Mouse (Mus musculus) limb, embryonic 15.5 days (tissue): ENCODE results near the gene Psat1. TPM values are rescaled to one million over a fixed set of nuclear protein-coding genes. Genes with fewer than 3 reads are reported as not detected.
A peak's percentile ranks its signal among the peaks of the same experiment; 100 is the strongest.

Experiments
- ATAC-seq: fragments of 200-750 bp; cut with Nextera tagmentation; 2 replicates; pipeline ENCODE4 v1.8.0; 2017; ENCODE audit warnings: low read depth, moderate TSS enrichment; ENCODE audit not compliant: insufficient number of reproducible peaks, low FRiP score, low TSS enrichment
- H3K27ac ChIP-seq: fragments of 300-500 bp; sonication (generic); 2 replicates; pipeline ENCODE4 v1.5.1; 2015; ENCODE audit warnings: moderate library complexity, mild to moderate bottlenecking, inconsistent platforms
- H3K27me3 ChIP-seq: fragments of 300-500 bp; sonication (generic); 2 replicates; pipeline ENCODE4 v1.6.1; 2015; ENCODE audit warnings: inconsistent platforms
- H3K36me3 ChIP-seq: fragments of 300-500 bp; sonication (generic); 2 replicates; pipeline ENCODE4 v1.6.1; 2015; ENCODE audit warnings: inconsistent platforms
- H3K4me1 ChIP-seq: fragments of 300-500 bp; sonication (generic); 2 replicates; pipeline ENCODE4 v1.6.1; 2015; ENCODE audit warnings: inconsistent platforms
- H3K4me2 ChIP-seq: fragments of 300-500 bp; sonication (generic); 2 replicates; pipeline ENCODE4 v1.6.1; 2015; ENCODE audit warnings: mild to moderate bottlenecking, inconsistent platforms
- H3K4me3 ChIP-seq: fragments of 300-500 bp; sonication (generic); 2 replicates; pipeline ENCODE4 v1.5.1; 2015; ENCODE audit warnings: mild to moderate bottlenecking, inconsistent platforms
- H3K9ac ChIP-seq: fragments of 300-500 bp; sonication (generic); 2 replicates; pipeline ENCODE4 v1.6.1; 2015; ENCODE audit warnings: inconsistent platforms
- H3K9me3 ChIP-seq: fragments of 300-500 bp; sonication (generic); 2 replicates; pipeline ENCODE4 v1.6.1; 2016; ENCODE audit warnings: inconsistent platforms
- WGBS: fragments of 180-500 bp; shearing (Covaris S2); methylation state at CpG from one replicate; pipeline ENCODE4 v1.1.7; 2015; 5-methylcytosine and 5-hydroxymethylcytosine counted together
- polyA plus RNA-seq: library from polyadenylated mRNA; unstranded; fragments of >200 nt; fragmentation: Nextera tagmentation; extraction: Ambion mirVana; gene quantifications from 2 replicates; pipeline ENCODE4 v1.2.1, GENCODE M21; 2015

Psat1 gene
- polyA plus RNA-seq: 151 and 153 TPM in 2 replicates

DNA sequence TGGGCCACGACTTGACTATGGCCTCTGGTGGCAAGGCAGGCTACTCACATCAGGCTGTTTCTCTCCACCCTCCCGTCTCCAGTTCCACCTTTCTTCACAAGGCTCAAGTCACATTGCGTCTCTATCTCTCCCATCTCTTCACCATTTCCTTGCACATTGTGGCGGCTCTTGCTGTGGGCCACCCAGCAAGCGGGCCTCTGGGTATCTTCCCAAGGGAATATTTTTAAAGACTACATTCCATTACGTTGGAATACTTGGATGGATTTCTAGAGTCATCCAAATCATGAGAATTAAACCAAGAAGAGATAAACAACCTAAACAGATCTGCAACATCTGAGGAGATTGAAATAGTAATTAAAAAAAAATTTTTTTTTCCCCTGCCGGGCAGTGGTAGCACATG is at the start of gene Psat1:
Gene Psat1, minus strand, starts transcription at position 101 of the 400 bp plus-strand sequence.
- Histone ChIP-seq H3K4me3 (no peak within 1 kb of the TSS), H3K27ac (peak within 1 kb of the TSS; percentile 63), H3K27me3 (no peaks in the 10 kb centered on the region), H3K9ac (no peak within 1 kb of the TSS), H3K36me3 (no peaks in the 10 kb centered on the region), H3K4me2 (no peak within 1 kb of the TSS), H3K4me1 (peaks cover 3% of the 10 kb centered on the region; the same call in 1 of the 2 replicates), H3K9me3 (no peaks in the 10 kb centered on the region)
- WGBS: 77% methylated on average over 7 of the region's 7 CpGs
- no peak for ATAC-seq

DNA sequence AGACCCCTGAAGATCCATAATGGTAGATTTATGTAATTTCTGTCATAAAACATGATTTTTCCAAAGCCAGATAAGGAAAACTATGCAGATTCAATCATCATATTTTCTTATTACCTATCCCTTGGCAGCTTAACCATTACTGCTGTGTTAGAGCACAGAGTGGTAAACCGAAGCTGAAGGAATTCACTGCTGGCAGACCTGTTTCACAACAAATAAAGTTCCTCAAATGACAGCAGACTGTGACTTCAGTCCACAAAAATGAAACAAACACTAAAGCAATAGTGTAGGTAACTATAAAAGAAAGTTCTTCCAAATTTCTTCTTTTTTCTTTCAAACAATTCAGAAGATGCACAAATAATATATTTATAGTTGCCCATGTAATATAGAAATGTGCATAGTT is 43.0 kb upstream of the Psat1 start:
- Histone ChIP-seq H3K4me1 (peaks cover 2% of the 10 kb centered on the region; the same call in 1 of the 2 replicates), H3K9me3 (no peaks in the 10 kb centered on the region), H3K27ac (no peak overlapping the region), H3K9ac (no peak overlapping the region), H3K36me3 (0 out of 2 replicates have a peak, but pooled peaks cover 5% of the 10 kb centered on the region), H3K4me2 (no peak overlapping the region), H3K4me3 (no peak overlapping the region), H3K27me3 (no peaks in the 10 kb centered on the region)
- ATAC-seq: no peak
- WGBS: 78% methylated on average over 1 of the region's 1 CpGs

DNA sequence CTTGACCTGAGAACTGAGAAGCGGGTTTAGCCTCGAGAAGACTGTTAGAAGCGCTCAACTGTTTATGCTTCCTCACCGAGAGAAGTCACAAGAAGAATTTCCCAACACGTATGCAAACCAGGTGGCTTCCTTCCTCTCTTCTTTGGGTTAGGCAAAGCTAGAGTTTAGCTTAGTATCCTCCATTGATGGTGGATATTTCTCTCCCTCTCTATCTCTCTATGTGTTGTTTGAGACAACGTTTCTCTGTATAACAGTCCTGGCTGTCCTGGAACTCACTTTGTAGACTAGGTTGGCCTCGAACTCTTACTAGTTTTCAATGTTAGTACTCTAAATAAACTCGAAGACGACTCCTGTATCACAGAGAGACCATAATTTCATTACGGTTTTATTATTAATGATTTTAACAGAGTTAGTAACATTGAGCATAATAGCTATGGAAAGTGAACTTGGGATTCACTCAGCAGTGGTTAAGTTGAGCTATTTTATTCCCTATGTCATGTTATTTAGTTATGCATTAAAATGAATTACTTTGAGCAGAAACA is 38.1 kb upstream of the Psat1 start:
- H3K9ac ChIP-seq: peak overlapping the region; percentile 73; the same call in 1 of the 2 replicates
- peak overlapping the region; percentile 83 for H3K4me3 ChIP-seq
- peak overlapping the region; percentile 83 for H3K4me2 ChIP-seq
- no peaks in the 10 kb centered on the region for H3K9me3 ChIP-seq
- no peak for ATAC-seq
- H3K27ac ChIP-seq: no peak overlapping the region
- 27% methylated on average over 10 of the region's 10 CpGs for WGBS
- H3K36me3 ChIP-seq: 0 out of 2 replicates have a peak, but pooled peaks cover 2% of the 10 kb centered on the region
- H3K27me3 ChIP-seq: no peaks in the 10 kb centered on the region
- peaks cover 7% of the 10 kb centered on the region; the same call in 1 of the 2 replicates for H3K4me1 ChIP-seq

DNA sequence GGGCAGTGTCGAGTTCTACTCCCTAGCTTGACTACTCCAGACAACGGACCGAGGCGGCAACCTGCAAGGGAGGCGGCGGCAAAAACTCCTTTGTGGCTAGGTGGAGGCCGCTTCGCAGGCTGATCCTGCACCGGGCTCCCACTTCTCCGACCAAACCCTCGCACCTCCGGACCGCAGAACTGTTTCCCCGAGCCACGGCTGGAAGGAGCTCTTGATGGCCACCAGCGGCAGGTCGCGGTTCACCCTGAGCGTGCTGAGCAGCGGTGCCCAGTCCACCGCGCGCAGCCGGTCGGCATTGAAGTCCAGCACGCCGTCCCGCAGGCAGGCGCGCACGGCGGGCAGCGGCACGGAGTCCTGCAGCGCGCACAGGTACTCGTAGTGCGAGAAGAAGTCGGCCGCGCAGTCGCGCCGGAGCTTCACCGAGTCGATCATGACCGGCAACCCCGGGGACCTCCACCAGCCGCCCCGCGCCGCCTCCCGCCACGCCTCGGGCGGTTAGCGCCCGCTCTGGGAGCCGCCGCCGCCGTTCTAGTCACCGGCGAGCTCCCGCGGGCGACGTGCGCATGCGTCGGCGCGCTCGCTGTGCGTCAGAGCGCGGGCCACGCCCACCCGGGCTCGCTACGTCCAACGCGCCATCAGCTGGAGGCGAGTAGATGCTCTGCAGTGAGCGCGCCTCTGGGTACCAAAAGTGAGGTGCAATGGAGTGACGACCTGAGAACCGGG is 37.5 kb upstream of the Psat1 start, which contains the start of gene Cep78:
Gene Cep78, minus strand, starts transcription at position 541 of the 723 bp plus-strand sequence.
- peak within 1 kb of the TSS; percentile 83 for H3K4me2 ChIP-seq
- peak; percentile 79 for ATAC-seq

DNA sequence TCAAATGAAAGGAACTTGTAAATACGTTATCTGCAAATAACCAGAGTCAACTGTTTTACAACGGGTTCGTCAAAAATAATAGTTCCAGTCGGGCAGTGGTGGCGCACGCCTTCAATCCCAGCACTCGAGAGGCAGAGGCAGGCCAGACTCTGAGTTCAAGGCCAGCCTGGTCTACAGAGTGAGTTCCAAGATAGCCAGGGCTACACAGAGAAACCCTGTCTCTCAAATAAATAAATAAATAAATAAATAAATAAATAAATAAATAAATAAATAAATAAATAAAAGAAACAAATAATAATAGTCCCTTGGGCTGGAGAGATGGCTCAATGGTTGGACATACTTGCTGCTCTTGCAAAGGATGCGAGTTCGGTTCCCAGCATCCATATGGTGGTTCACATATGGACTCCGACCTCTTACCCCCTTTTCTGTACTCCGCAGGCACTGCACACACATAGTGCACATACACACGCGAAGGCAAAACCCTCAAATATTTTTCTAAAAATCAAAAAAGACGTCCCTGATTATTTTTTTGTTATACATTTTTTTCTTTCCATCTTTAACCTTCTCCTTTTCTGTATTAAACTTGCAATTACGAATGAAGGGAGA is 36.7 kb upstream of the Psat1 start:
- H3K4me3 ChIP-seq: peak overlapping the region; percentile 83
- peak overlapping the region; percentile 83 for H3K4me2 ChIP-seq
- H3K9me3 ChIP-seq: no peaks in the 10 kb centered on the region
- 0 out of 2 replicates have a peak, but pooled peaks cover 3% of the 10 kb centered on the region for H3K36me3 ChIP-seq
- ATAC-seq: no peak
- H3K9ac ChIP-seq: peak overlapping the region; percentile 73; the same call in 1 of the 2 replicates
- no peaks in the 10 kb centered on the region for H3K27me3 ChIP-seq
- peaks cover 7% of the 10 kb centered on the region; the same call in 1 of the 2 replicates for H3K4me1 ChIP-seq
- 46% methylated on average over 15 of the region's 15 CpGs for WGBS
- H3K27ac ChIP-seq: peak overlapping the region; percentile 89

More for the DNA sequence above, 37.5 kb upstream of the Psat1 start, which contains the start of gene Cep78:
- H3K9me3 ChIP-seq: no peaks in the 10 kb centered on the region
- under 1% methylated on average over 88 of the region's 88 CpGs for WGBS
- peak within 1 kb of the TSS; percentile 73 for H3K9ac ChIP-seq
- peak within 1 kb of the TSS; percentile 83 for H3K4me3 ChIP-seq
- peak within 1 kb of the TSS; percentile 89 for H3K27ac ChIP-seq
- no peaks in the 10 kb centered on the region for H3K27me3 ChIP-seq
- H3K36me3 ChIP-seq: 0 out of 2 replicates have a peak, but pooled peaks cover 2% of the 10 kb centered on the region
- peaks cover 7% of the 10 kb centered on the region; the same call in 1 of the 2 replicates for H3K4me1 ChIP-seq

DNA sequence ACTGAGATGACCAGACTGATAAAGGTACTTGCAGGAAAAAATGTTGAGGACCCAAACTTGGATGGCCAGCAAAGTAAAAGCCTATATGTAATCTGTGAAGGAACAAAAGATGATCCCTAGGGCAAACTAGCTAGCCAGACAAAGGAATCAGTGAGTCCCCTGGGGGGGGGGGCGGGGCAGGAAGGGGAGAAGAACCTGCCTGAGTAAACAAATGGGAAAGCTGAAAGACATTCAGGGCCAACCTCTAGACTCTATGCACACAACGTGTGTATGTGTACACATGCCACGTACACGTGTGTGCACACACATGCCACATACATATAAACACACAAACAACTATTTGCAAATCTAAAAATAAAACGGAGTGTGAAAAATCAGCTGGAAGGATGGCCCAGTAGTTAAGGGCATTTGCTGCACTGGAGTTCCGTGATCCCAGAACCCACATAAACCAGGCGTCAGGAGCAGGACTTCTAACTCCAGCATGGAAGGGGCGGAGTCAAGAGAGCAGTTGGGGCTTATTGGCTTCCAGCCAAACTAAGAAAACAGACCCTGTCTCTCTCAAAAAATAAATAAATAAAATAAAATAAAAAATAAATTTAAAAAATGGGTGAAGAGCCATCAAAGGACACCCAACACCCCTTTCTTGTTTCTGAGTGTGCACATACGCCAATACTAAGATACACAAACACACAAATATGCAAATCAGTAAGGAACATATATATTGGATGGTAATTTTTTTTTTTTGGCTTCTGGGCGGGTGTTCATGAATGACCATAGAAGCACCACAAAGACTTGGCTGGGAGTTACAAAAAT is 36.0 kb upstream of the Psat1 start:
- no peaks in the 10 kb centered on the region for H3K27me3 ChIP-seq
- no peak overlapping the region for H3K4me2 ChIP-seq
- no peak overlapping the region for H3K4me3 ChIP-seq
- H3K36me3 ChIP-seq: 0 out of 2 replicates have a peak, but pooled peaks cover 5% of the 10 kb centered on the region
- H3K4me1 ChIP-seq: peaks cover 7% of the 10 kb centered on the region; the same call in 1 of the 2 replicates
- WGBS: 54% methylated on average over 9 of the region's 10 CpGs
- ATAC-seq: no peak
- H3K27ac ChIP-seq: no peak overlapping the region
- H3K9ac ChIP-seq: no peak overlapping the region
- no peaks in the 10 kb centered on the region for H3K9me3 ChIP-seq

DNA sequence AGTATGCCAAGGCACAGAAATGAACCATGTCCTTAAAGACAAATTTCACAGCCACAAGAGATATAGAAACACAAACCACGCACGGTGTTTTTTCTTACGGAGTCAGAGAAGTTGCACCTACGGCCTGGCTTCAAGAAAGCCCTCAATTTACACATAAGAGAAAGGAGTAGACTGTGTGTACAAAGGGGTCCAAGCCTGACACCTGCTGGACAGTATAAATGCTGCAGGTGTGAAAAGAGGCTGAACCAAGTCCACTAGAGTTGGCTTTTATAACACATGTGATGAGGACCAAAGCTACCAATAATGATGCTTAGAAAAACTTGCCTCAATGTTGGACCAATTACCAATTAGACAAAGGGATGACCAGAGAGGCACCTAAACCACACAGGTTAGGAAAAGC is 34.7 kb upstream of the Psat1 start:
- peaks cover 13% of the 10 kb centered on the region; the same call in 1 of the 2 replicates for H3K36me3 ChIP-seq
- ATAC-seq: no peak

DNA sequence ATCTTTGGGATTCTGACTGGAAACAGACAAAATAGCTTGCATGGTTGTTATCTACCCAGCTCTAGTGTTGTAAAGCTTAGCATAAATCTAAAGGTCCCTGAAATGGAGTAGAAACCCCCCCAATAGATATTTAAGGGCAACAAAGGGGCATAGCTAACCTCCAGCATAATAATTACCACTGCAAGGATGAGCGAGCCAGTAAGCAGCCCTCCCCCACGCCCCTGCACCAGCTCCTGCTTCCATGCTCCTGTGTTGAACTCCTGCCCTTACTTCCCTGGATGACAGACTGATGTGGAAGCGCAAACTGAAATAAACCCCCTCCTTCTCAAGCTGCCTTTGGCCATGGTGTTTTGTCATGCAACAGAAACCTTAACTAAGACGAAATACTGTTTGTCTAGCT is 26.2 kb upstream of the Psat1 start:
- Histone ChIP-seq H3K27me3 (no peaks in the 10 kb centered on the region), H3K4me3 (no peak overlapping the region), H3K9ac (no peak overlapping the region), H3K27ac (no peak overlapping the region), H3K9me3 (no peaks in the 10 kb centered on the region), H3K4me2 (no peak overlapping the region), H3K4me1 (no peaks in the 10 kb centered on the region), H3K36me3 (peaks cover 63% of the 10 kb centered on the region)
- 80% methylated on average over 4 of the region's 4 CpGs for WGBS
- no peak for ATAC-seq

More for the DNA sequence above, 34.7 kb upstream of the Psat1 start:
- Histone ChIP-seq H3K27me3 (no peaks in the 10 kb centered on the region), H3K9ac (no peak overlapping the region), H3K27ac (no peak overlapping the region), H3K9me3 (no peaks in the 10 kb centered on the region), H3K4me3 (no peak overlapping the region), H3K4me1 (peaks cover 7% of the 10 kb centered on the region; the same call in 1 of the 2 replicates), H3K4me2 (no peak overlapping the region)
- 47% methylated on average over 4 of the region's 4 CpGs for WGBS

DNA sequence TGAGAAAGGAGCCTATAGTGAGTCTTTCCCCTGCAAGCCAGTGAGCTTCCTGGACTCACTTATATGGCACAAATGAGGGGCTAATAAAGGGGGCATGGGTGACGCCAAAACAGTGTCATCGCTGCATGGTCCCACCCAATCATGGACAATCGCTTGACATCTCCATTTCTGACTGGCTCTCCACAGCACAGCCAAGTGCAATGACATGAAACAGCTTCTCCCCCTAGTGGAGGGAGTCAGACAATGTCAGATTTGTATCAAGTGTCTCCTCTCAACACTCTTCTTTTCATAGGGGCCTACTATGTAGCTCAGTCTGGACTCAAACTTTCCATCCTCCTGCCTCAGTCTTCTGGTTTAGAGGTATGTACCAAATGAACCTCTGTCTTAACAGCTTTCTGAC is 17.9 kb upstream of the Psat1 start:
- Histone ChIP-seq H3K9ac (no peak overlapping the region), H3K27ac (no peak overlapping the region), H3K4me1 (peaks cover 3% of the 10 kb centered on the region; the same call in 1 of the 2 replicates), H3K4me3 (no peak overlapping the region), H3K4me2 (no peak overlapping the region), H3K36me3 (peaks cover 31% of the 10 kb centered on the region; the same call in 1 of the 2 replicates), H3K9me3 (no peaks in the 10 kb centered on the region), H3K27me3 (no peaks in the 10 kb centered on the region)
- ATAC-seq: no peak
- WGBS: 53% methylated on average over 3 of the region's 3 CpGs

DNA sequence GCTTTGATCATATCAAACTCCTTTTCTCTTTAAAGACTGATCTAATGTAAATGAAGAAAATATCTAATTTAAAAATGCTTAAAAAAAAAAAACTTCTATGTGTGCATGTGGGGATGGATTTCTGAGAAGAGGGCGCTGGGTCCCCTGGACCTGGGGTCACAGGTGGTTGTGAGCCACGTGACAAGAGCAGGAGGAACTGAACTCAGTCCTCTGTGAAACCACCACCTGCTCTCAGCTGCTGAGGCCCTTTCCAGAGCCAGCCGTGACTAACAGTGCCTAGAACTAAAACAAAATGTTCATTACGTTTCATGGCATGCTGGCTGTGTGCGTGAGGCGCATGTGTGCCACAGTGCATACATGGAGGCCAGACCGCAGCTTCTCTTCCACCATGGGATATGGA is 17.4 kb upstream of the Psat1 start:
- H3K9ac ChIP-seq: no peak overlapping the region
- no peaks in the 10 kb centered on the region for H3K9me3 ChIP-seq
- H3K4me1 ChIP-seq: peaks cover 3% of the 10 kb centered on the region; the same call in 1 of the 2 replicates
- ATAC-seq: no peak
- no peak overlapping the region for H3K4me3 ChIP-seq
- 85% methylated on average over 7 of the region's 7 CpGs for WGBS
- peaks cover 31% of the 10 kb centered on the region for H3K36me3 ChIP-seq
- no peaks in the 10 kb centered on the region for H3K27me3 ChIP-seq
- no peak overlapping the region for H3K4me2 ChIP-seq
- no peak overlapping the region for H3K27ac ChIP-seq

DNA sequence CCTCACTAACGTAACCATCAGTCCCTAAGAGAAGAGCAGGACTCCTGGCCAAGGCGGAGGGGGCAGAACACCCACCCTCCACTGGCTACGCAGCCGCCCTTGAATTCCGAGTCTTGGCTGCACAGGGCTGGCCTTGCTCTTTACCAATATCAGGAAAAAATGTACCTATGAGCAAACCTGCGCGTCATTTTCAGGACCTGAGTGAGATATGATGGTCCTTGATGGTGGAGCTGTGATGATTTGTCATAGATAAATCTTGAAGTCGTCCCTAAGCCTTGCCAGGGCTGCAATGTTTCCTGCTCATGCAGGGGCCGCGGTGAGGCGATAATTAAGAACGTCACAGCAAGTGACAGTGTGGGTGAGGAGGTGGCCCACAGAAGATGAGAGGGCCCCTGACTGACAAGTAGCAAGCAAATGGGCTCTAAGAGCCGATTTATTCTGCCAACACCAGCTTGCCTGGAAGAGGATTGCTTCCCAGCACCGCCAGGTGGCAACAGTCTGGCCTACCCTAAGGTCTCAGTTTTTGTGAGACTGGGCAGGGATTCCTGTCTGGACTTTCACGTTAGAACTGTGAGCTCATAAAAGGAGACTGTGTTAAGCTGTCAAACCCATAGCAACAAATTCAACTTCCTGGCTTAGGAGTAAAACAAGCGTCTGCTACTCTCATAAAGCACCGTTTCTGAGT is 16.0 kb upstream of the Psat1 start:
- ATAC-seq: no peak
- H3K36me3 ChIP-seq: peaks cover 26% of the 10 kb centered on the region
- no peaks in the 10 kb centered on the region for H3K27me3 ChIP-seq

More for the DNA sequence above, 16.0 kb upstream of the Psat1 start:
- WGBS: 80% methylated on average over 17 of the region's 17 CpGs
- no peak overlapping the region for H3K4me2 ChIP-seq
- no peak overlapping the region for H3K4me3 ChIP-seq
- no peak overlapping the region for H3K27ac ChIP-seq
- no peaks in the 10 kb centered on the region for H3K9me3 ChIP-seq
- H3K4me1 ChIP-seq: peaks cover 3% of the 10 kb centered on the region; the same call in 1 of the 2 replicates
- no peak overlapping the region for H3K9ac ChIP-seq
